Mouse (Mus musculus) retina, adult 2 months (tissue): ENCODE data around the gene Tmem106a.
"Not testable (repeated sequence)": the region's sequence is repeated elsewhere in the genome, so short reads cannot be mapped to it uniquely, and the experiment has no call there.

Experiments used
- DNase-seq: peaks from one replicate; pipeline ENCODE4 v3.0.0-alpha.2; 2012; ENCODE audit warnings: low read depth, low spot score

Gene Tmem106a

GRCm38 (mm10) chr11:101599156-101599555 lies 17.1 kb downstream of the Tmem106a start, which contains the start of gene Gm11634:
TSS of gene Gm11634 (minus strand) at chr11:101599256.
- DNase-seq = no peak

GRCm38 (mm10) chr11:101602491-101602890 lies 20.4 kb downstream of the Tmem106a start:
- DNase-seq = no peak

GRCm38 (mm10) chr11:101604116-101604515 lies 22.1 kb downstream of the Tmem106a start:
- DNase-seq = no peak

- peak; percentile 64 for DNase-seq
Observed at GRCm38 (mm10) chr11:101604531-101605453, 22.8 kb downstream of the Tmem106a start.

GRCm38 (mm10) chr11:101607134-101607533 lies 25.1 kb downstream of the Tmem106a start:
- DNase-seq = not testable (repeated sequence)

- DNase-seq = no peak
Observed at GRCm38 (mm10) chr11:101610445-101610844, 28.4 kb downstream of the Tmem106a start.

- no peak for DNase-seq
Observed at GRCm38 (mm10) chr11:101613596-101613995, 31.6 kb downstream of the Tmem106a start.

- peak; percentile 69 for DNase-seq
Observed at GRCm38 (mm10) chr11:101614116-101614515, 32.1 kb downstream of the Tmem106a start.

- no peak for DNase-seq
Observed at GRCm38 (mm10) chr11:101615380-101615779, 33.3 kb downstream of the Tmem106a start.

GRCm38 (mm10) chr11:101616104-101616503 lies 34.1 kb downstream of the Tmem106a start:
- DNase-seq = no peak

GRCm38 (mm10) chr11:101616948-101617767 lies 35.1 kb downstream of the Tmem106a start:
- no peak for DNase-seq

GRCm38 (mm10) chr11:101617849-101618248 lies 35.8 kb downstream of the Tmem106a start:
- no peak for DNase-seq

- no peak for DNase-seq
Observed at GRCm38 (mm10) chr11:101618596-101618995, 36.6 kb downstream of the Tmem106a start.

- DNase-seq = not testable (repeated sequence)
Observed at GRCm38 (mm10) chr11:101620022-101620655, 38.1 kb downstream of the Tmem106a start.

- DNase-seq = no peak
Observed at GRCm38 (mm10) chr11:101626649-101626994, 44.6 kb downstream of the Tmem106a start.

GRCm38 (mm10) chr11:101626995-101627856 lies 45.2 kb downstream of the Tmem106a start, which contains the start of gene Rdm1:
TSS of gene Rdm1 (plus strand) at chr11:101627195.
- DNase-seq = peak; percentile 76

- DNase-seq = peak; percentile 78
Observed at GRCm38 (mm10) chr11:101627857-101628559, 46.0 kb downstream of the Tmem106a start.

GRCm38 (mm10) chr11:101628733-101629417 lies 46.8 kb downstream of the Tmem106a start:
- not testable (repeated sequence) for DNase-seq

- no peak for DNase-seq
Observed at GRCm38 (mm10) chr11:101635660-101636059, 53.6 kb downstream of the Tmem106a start.
